Mouse (Mus musculus): ENCODE measurements around the gene Nxt1. TPM values are rescaled to one million over a fixed set of nuclear protein-coding genes. Genes with fewer than 3 reads are reported as not detected.

Gene Nxt1
- polyA plus RNA-seq, 1 experiment from 2014 or later: 50.4 TPM

GRCm38 (mm10) chr2:148654961-148655360 is 17.4 kb upstream of the Nxt1 start:
- no peaks in the 10 kb centered on the region for H3K36me3 ChIP-seq
- no peak overlapping the region for H3K27ac ChIP-seq (replicated peaks)
- ATAC-seq (ENCODE audit: extremely low read depth, insufficient number of reproducible peaks, low FRiP score, low TSS enrichment): no peak
- no peak overlapping the region for H3K4me3 ChIP-seq
- H3K27me3 ChIP-seq (replicated peaks): no peaks in the 10 kb centered on the region; the same call in 1 of the 2 replicates
- no peak overlapping the region for H3K4me2 ChIP-seq
- no peak overlapping the region for H3K9ac ChIP-seq
- H3K9me3 ChIP-seq: no peaks in the 10 kb centered on the region
- H3K4me1 ChIP-seq: no peaks in the 10 kb centered on the region
- 2% methylated on average over 3 of the region's 3 CpGs for whole genome bisulfite sequencing

GRCm38 (mm10) chr2:148663458-148663857 is 8.9 kb upstream of the Nxt1 start:
- Histone ChIP-seq H3K9me3 (no peaks in the 10 kb centered on the region), H3K4me1 (no peaks in the 10 kb centered on the region), H3K27ac (replicated peaks) (no peak overlapping the region), H3K9ac (no peak overlapping the region), H3K36me3 (no peaks in the 10 kb centered on the region), H3K4me3 (no peak overlapping the region), H3K4me2 (no peak overlapping the region), H3K27me3 (replicated peaks) (no peaks in the 10 kb centered on the region; the same call in 1 of the 2 replicates)
- 75% methylated on average over 1 of the region's 1 CpGs for WGBS
- ATAC-seq (ENCODE audit: extremely low read depth, insufficient number of reproducible peaks, low FRiP score, low TSS enrichment): no peak

GRCm38 (mm10) chr2:148677801-148678200 is 5.4 kb downstream of the Nxt1 start:
- peaks cover 25% of the 10 kb centered on the region for H3K36me3 ChIP-seq
- peak overlapping the region; percentile 69 for H3K4me2 ChIP-seq
- H3K9ac ChIP-seq: peak overlapping the region; percentile 75
- no peaks in the 10 kb centered on the region for H3K27me3 ChIP-seq (replicated peaks)
- no peak for ATAC-seq (ENCODE audit: extremely low read depth, insufficient number of reproducible peaks, low FRiP score, low TSS enrichment)
- no peaks in the 10 kb centered on the region for H3K9me3 ChIP-seq
- H3K4me1 ChIP-seq: peaks cover 62% of the 10 kb centered on the region
- H3K27ac ChIP-seq (replicated peaks): peak overlapping the region; percentile 76
- H3K4me3 ChIP-seq: peak overlapping the region; percentile 53
- WGBS: 6% methylated on average over 26 of the region's 26 CpGs

- Histone ChIP-seq H3K4me2 (peak overlapping the region; percentile 90), H3K9me3 (no peaks in the 10 kb centered on the region), H3K27ac (replicated peaks) (peak overlapping the region; percentile 97), H3K27me3 (replicated peaks) (no peaks in the 10 kb centered on the region), H3K4me3 (peak overlapping the region; percentile 38), H3K36me3 (peaks cover 35% of the 10 kb centered on the region), H3K9ac (peak overlapping the region; percentile 73), H3K4me1 (peaks cover 50% of the 10 kb centered on the region)
- WGBS: 2% methylated on average over 9 of the region's 9 CpGs
- ATAC-seq (ENCODE audit: extremely low read depth, insufficient number of reproducible peaks, low FRiP score, low TSS enrichment): no peak
Measured at GRCm38 (mm10) chr2:148679346-148679745, 6.9 kb downstream of the Nxt1 start.

- H3K4me2 ChIP-seq: peak within 1 kb of the TSS; percentile 90
- H3K9me3 ChIP-seq: no peaks in the 10 kb centered on the region
- H3K9ac ChIP-seq: peak within 1 kb of the TSS; percentile 95
Measured at GRCm38 (mm10) chr2:148680775-148681291, 8.4 kb downstream of the Nxt1 start, which contains the start of gene Gzf1. Gene Gzf1, plus strand, starts transcription at chr2:148681023.

GRCm38 (mm10) chr2:148681461-148681891 is 9.1 kb downstream of the Nxt1 start:
- H3K27me3 ChIP-seq (replicated peaks): no peaks in the 10 kb centered on the region
- no peaks in the 10 kb centered on the region for H3K9me3 ChIP-seq
- peaks cover 37% of the 10 kb centered on the region for H3K36me3 ChIP-seq
- ATAC-seq (ENCODE audit: extremely low read depth, insufficient number of reproducible peaks, low FRiP score, low TSS enrichment): peak; percentile 14; the same call in 1 of the 2 replicates
- H3K27ac ChIP-seq (replicated peaks): peak overlapping the region; percentile 97
- peak overlapping the region; percentile 90 for H3K4me2 ChIP-seq
- peaks cover 49% of the 10 kb centered on the region for H3K4me1 ChIP-seq
- peak overlapping the region; percentile 95 for H3K9ac ChIP-seq
- H3K4me3 ChIP-seq: peak overlapping the region; percentile 88
- 7% methylated on average over 17 of the region's 17 CpGs for WGBS

More at GRCm38 (mm10) chr2:148680775-148681291, 8.4 kb downstream of the Nxt1 start, which contains the start of gene Gzf1:
- H3K36me3 ChIP-seq: peaks cover 37% of the 10 kb centered on the region
- H3K27me3 ChIP-seq (replicated peaks): no peaks in the 10 kb centered on the region
- H3K4me1 ChIP-seq: peaks cover 47% of the 10 kb centered on the region
- H3K27ac ChIP-seq (replicated peaks): peak within 1 kb of the TSS; percentile 97
- WGBS: under 1% methylated on average over 39 of the region's 39 CpGs
- peak; percentile 94 for ATAC-seq (ENCODE audit: extremely low read depth, insufficient number of reproducible peaks, low FRiP score, low TSS enrichment)
- H3K4me3 ChIP-seq: peak within 1 kb of the TSS; percentile 88

GRCm38 (mm10) chr2:148683031-148683430 is 10.6 kb downstream of the Nxt1 start:
- Histone ChIP-seq H3K4me1 (peaks cover 41% of the 10 kb centered on the region), H3K4me2 (no peak overlapping the region), H3K9ac (no peak overlapping the region), H3K9me3 (no peaks in the 10 kb centered on the region), H3K27me3 (replicated peaks) (no peaks in the 10 kb centered on the region), H3K36me3 (peaks cover 47% of the 10 kb centered on the region), H3K4me3 (no peak overlapping the region), H3K27ac (replicated peaks) (no peak overlapping the region)
- WGBS: 76% methylated on average over 1 of the region's 1 CpGs
- no peak for ATAC-seq (ENCODE audit: extremely low read depth, insufficient number of reproducible peaks, low FRiP score, low TSS enrichment)

GRCm38 (mm10) chr2:148684972-148685371 is 12.6 kb downstream of the Nxt1 start:
- Histone ChIP-seq H3K9ac (no peak overlapping the region), H3K4me3 (no peak overlapping the region), H3K9me3 (no peaks in the 10 kb centered on the region), H3K27ac (replicated peaks) (no peak overlapping the region), H3K27me3 (replicated peaks) (no peaks in the 10 kb centered on the region), H3K36me3 (peaks cover 63% of the 10 kb centered on the region), H3K4me2 (no peak overlapping the region), H3K4me1 (peaks cover 21% of the 10 kb centered on the region)
- ATAC-seq (ENCODE audit: extremely low read depth, insufficient number of reproducible peaks, low FRiP score, low TSS enrichment): no peak
- 86% methylated on average over 2 of the region's 2 CpGs for WGBS

GRCm38 (mm10) chr2:148685709-148686108 is 13.3 kb downstream of the Nxt1 start:
- no peaks in the 10 kb centered on the region for H3K27me3 ChIP-seq (replicated peaks)
- peaks cover 70% of the 10 kb centered on the region for H3K36me3 ChIP-seq
- H3K9ac ChIP-seq: no peak overlapping the region
- ATAC-seq (ENCODE audit: extremely low read depth, insufficient number of reproducible peaks, low FRiP score, low TSS enrichment): no peak
- no peaks in the 10 kb centered on the region for H3K9me3 ChIP-seq
- H3K4me1 ChIP-seq: peaks cover 17% of the 10 kb centered on the region
- WGBS: 84% methylated on average over 3 of the region's 3 CpGs
- H3K4me2 ChIP-seq: no peak overlapping the region
- H3K27ac ChIP-seq (replicated peaks): no peak overlapping the region
- no peak overlapping the region for H3K4me3 ChIP-seq

GRCm38 (mm10) chr2:148686862-148687261 is 14.5 kb downstream of the Nxt1 start:
- 83% methylated on average over 1 of the region's 1 CpGs for WGBS
- Histone ChIP-seq H3K27ac (replicated peaks) (no peak overlapping the region), H3K4me2 (no peak overlapping the region), H3K4me1 (peaks cover 12% of the 10 kb centered on the region), H3K36me3 (peaks cover 81% of the 10 kb centered on the region), H3K9ac (no peak overlapping the region), H3K4me3 (no peak overlapping the region), H3K9me3 (no peaks in the 10 kb centered on the region), H3K27me3 (replicated peaks) (no peaks in the 10 kb centered on the region)
- no peak for ATAC-seq (ENCODE audit: extremely low read depth, insufficient number of reproducible peaks, low FRiP score, low TSS enrichment)

- Histone ChIP-seq H3K9ac (no peak overlapping the region), H3K4me2 (no peak overlapping the region), H3K27me3 (replicated peaks) (no peaks in the 10 kb centered on the region), H3K4me3 (no peak overlapping the region), H3K9me3 (no peaks in the 10 kb centered on the region), H3K27ac (replicated peaks) (no peak overlapping the region), H3K4me1 (peaks cover 8% of the 10 kb centered on the region), H3K36me3 (peaks cover 90% of the 10 kb centered on the region)
- no peak for ATAC-seq (ENCODE audit: extremely low read depth, insufficient number of reproducible peaks, low FRiP score, low TSS enrichment)
- WGBS: 89% methylated on average over 5 of the region's 5 CpGs
Measured at GRCm38 (mm10) chr2:148687971-148688370, 15.6 kb downstream of the Nxt1 start.
